Mouse (Mus musculus) forebrain, embryonic 10.5 days (tissue): ENCODE measurements around the gene Smarce1. TPM values are rescaled to one million over a fixed set of nuclear protein-coding genes. Genes with fewer than 3 reads are reported as not detected.

ENCODE experiments used
- DNase-seq: peaks from one replicate; pipeline ENCODE4 v3.0.0-alpha.2; 2017; ENCODE audit warnings: low spot score; ENCODE audit errors: extremely low spot score
- H3K27ac ChIP-seq: fragments of 300-500 bp; sonication (generic); 2 replicates; pipeline ENCODE4 v1.5.1; 2016; ENCODE audit warnings: mild to moderate bottlenecking
- H3K27me3 ChIP-seq: fragments of 300-500 bp; sonication (generic); 2 replicates; pipeline ENCODE4 v1.6.1; 2016; ENCODE audit warnings: mild to moderate bottlenecking; ENCODE audit not compliant: poor library complexity, severe bottlenecking
- H3K36me3 ChIP-seq: fragments of 300-500 bp; sonication (generic); replicated peaks from 2 replicates; pipeline ENCODE4 v1.6.1; 2016; ENCODE audit warnings: mild to moderate bottlenecking, moderate library complexity
- H3K4me1 ChIP-seq: fragments of 300-500 bp; sonication (generic); 2 replicates; pipeline ENCODE4 v1.6.1; 2016
- H3K4me3 ChIP-seq: fragments of 300-500 bp; sonication (generic); 2 replicates; pipeline ENCODE4 v1.5.1; 2016; ENCODE audit warnings: mild to moderate bottlenecking, moderate library complexity
- H3K9me3 ChIP-seq: fragments of 300-500 bp; sonication (generic); 2 replicates; pipeline ENCODE4 v1.6.1; 2016; ENCODE audit warnings: mild to moderate bottlenecking, moderate library complexity
- WGBS: fragments of 180-500 bp; shearing (Covaris S2); methylation state at CpG from one replicate; pipeline ENCODE4 v1.1.7; 2016; 5-methylcytosine and 5-hydroxymethylcytosine counted together
- polyA plus RNA-seq: library from polyadenylated mRNA; unstranded; fragments of >200 nt; fragmentation: Nextera tagmentation; extraction: Ambion mirVana; gene quantifications from 2 replicates; pipeline ENCODE4 v1.2.1, GENCODE M21; 2016

The Smarce1 gene
- polyA plus RNA-seq, 1 experiment from 2014 or later = 322 TPM

DNA sequence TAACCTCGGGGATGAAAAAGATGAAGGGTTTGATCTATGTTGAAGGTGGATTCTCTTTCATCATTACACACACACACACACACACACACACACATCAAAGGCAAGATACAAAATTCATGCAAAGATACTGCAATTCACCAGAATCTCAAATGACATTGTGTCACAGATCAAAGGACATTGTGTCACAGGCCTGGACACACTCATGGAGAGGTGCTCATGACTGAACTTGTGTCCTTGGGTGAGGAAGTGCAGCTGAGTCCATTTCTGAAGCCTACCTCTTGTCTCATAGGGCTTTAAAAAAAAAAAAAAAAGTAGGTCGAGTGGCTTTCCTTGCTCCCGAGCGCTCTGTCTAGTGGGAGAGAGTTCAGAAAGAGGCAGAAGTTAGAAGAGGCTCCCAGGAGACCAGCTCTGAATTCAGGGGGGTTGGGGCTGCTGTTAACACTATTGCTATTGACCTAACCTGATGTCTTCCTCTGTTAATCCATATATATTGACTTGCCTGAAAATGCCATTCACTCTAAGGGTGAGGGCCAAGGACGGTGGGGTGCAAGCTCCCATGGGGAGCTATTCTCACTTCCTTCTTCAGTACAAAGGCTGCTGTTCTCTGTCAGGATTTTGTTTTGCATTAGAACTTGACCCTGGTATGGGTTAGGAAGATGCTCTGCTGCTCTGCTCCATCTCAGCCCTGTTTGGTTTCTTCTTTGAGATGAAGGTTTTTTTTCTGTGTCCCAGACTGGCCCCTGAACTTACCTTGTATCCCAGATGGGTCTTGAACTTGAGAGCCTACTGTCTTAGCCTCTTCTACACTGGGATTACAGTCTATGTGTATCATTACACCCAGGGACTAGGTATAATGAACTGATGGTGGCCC lies 53.5 kb downstream of the Smarce1 start:
- Histone ChIP-seq H3K27ac (no peak overlapping the region), H3K4me1 (no peaks in the 10 kb centered on the region), H3K27me3 (no peaks in the 10 kb centered on the region), H3K4me3 (no peak overlapping the region), H3K9me3 (no peaks in the 10 kb centered on the region), H3K36me3 (no peaks in the 10 kb centered on the region)
- 76% methylated on average over 5 of the region's 5 CpGs for WGBS
- DNase-seq = no peak

- Histone ChIP-seq H3K27me3 (no peaks in the 10 kb centered on the region), H3K9me3 (no peaks in the 10 kb centered on the region), H3K36me3 (no peaks in the 10 kb centered on the region), H3K4me3 (no peak overlapping the region), H3K4me1 (peaks cover 7% of the 10 kb centered on the region), H3K27ac (no peak overlapping the region)
- no peak for DNase-seq
- WGBS = 88% methylated on average over 4 of the region's 4 CpGs
Observed at GRCm38 (mm10) chr11:99172002-99172401, 58.8 kb downstream of the Smarce1 start.

DNA sequence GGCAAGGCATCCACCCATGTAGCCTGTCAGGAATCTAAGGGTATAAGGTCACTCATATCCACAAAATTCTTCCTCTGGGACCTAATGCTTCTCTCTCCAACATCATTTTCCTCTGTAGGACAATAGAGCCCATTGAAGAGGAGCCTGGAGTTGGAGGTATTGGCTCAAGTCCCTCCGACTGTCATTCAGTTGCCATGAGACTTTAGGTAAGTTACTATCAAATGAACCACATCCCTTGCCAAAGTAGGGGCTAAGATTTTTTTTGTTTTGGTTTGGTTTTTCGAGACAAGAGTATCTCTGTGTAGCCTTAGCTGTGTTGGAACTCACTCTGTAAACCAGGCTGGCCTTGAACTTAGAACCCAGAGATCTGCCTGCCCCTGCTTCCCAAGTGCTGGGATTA lies 59.4 kb downstream of the Smarce1 start:
- Histone ChIP-seq H3K27ac (no peak overlapping the region), H3K27me3 (no peaks in the 10 kb centered on the region), H3K9me3 (no peaks in the 10 kb centered on the region), H3K4me1 (peaks cover 7% of the 10 kb centered on the region), H3K36me3 (no peaks in the 10 kb centered on the region), H3K4me3 (no peak overlapping the region)
- DNase-seq = no peak
- WGBS = 83% methylated on average over 2 of the region's 2 CpGs

- no peak for DNase-seq
- Histone ChIP-seq H3K27ac (no peak overlapping the region), H3K4me3 (no peak overlapping the region), H3K27me3 (no peaks in the 10 kb centered on the region), H3K36me3 (no peaks in the 10 kb centered on the region), H3K9me3 (no peaks in the 10 kb centered on the region), H3K4me1 (peaks cover 7% of the 10 kb centered on the region)
- 86% methylated on average over 12 of the region's 12 CpGs for WGBS
Observed at GRCm38 (mm10) chr11:99170547-99171267, 60.1 kb downstream of the Smarce1 start.

GRCm38 (mm10) chr11:99170005-99170404 lies 60.8 kb downstream of the Smarce1 start:
- Histone ChIP-seq H3K4me1 (peaks cover 7% of the 10 kb centered on the region), H3K27me3 (no peaks in the 10 kb centered on the region), H3K9me3 (no peaks in the 10 kb centered on the region), H3K36me3 (no peaks in the 10 kb centered on the region), H3K4me3 (no peak overlapping the region), H3K27ac (no peak overlapping the region)
- 91% methylated on average over 6 of the region's 6 CpGs for WGBS
- DNase-seq = no peak

GRCm38 (mm10) chr11:99169438-99169837 lies 61.4 kb downstream of the Smarce1 start:
- DNase-seq = no peak
- Histone ChIP-seq H3K27ac (no peak overlapping the region), H3K9me3 (no peaks in the 10 kb centered on the region), H3K4me3 (no peak overlapping the region), H3K4me1 (peaks cover 7% of the 10 kb centered on the region), H3K36me3 (no peaks in the 10 kb centered on the region), H3K27me3 (no peaks in the 10 kb centered on the region)
- 93% methylated on average over 2 of the region's 2 CpGs for WGBS

DNA sequence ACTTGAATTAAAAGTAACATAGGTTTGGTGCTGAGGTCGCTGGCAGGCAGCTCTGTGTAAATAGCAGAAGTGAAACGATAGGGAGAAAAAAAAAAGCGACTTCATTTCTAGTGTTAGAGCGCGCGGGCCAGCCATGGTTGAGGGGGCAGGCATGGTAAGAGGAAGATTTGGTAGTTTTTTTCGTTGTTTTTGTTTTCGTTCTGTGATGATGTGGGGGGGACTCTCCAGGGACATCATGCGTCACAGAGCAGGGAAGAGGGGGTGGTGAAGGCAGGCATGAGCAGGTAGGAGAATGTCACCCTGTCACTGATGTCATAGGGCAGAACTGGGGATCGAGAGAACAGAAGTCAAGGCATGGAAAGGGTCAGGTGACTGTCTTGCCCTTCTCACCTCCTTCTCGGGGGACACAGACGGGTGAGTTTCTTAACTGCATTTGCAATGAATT lies 62.8 kb downstream of the Smarce1 start:
- Histone ChIP-seq H3K27ac (no peak overlapping the region), H3K4me3 (no peak overlapping the region), H3K9me3 (no peaks in the 10 kb centered on the region), H3K36me3 (no peaks in the 10 kb centered on the region), H3K4me1 (peaks cover 7% of the 10 kb centered on the region), H3K27me3 (no peaks in the 10 kb centered on the region)
- DNase-seq = no peak
- WGBS = 81% methylated on average over 12 of the region's 12 CpGs

DNA sequence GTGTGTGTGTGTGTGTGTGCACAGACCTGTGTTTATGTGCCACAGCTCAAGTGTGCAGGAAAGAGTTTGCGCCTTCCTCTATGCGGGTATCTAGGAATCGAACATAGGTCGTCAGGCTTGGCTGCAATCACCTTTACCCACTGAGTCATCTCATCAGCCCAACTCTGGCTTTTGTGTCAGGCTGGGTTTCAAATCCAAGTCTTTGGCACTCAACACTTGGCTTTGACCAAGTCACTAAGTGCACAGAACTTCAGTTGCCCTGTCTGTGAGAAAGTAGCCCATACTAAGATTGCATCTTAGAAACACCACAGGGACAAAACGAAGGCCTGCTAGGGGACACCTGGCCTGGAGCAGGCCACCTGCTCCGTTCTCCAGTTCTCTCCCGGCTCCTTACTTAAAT lies 63.2 kb downstream of the Smarce1 start:
- Histone ChIP-seq H3K4me3 (no peak overlapping the region), H3K4me1 (peaks cover 7% of the 10 kb centered on the region), H3K27ac (no peak overlapping the region), H3K36me3 (no peaks in the 10 kb centered on the region), H3K27me3 (no peaks in the 10 kb centered on the region), H3K9me3 (no peaks in the 10 kb centered on the region)
- no peak for DNase-seq
- WGBS = 90% methylated on average over 7 of the region's 7 CpGs

DNA sequence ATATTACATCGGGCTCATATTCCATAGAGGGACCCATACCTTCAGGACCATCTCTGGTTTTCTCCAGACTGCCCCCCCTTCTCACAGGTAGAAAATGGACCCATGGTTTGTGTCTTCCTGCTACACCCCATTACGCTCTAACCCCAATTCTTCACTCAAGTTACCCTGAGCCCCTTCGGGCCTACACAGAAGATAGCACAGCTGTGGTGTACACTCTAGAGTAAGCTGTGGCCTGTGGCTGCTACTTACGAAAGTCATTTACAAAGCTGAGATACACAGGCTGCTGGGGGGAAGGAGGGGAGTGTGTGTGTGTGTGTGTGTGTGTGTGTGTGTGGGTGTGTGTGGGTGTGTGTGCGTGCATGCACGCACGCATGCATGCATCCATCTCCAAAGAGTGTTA lies 64.6 kb downstream of the Smarce1 start:
- H3K27me3 ChIP-seq = no peaks in the 10 kb centered on the region
- H3K4me3 ChIP-seq = no peak overlapping the region
- H3K9me3 ChIP-seq = no peaks in the 10 kb centered on the region
- DNase-seq = no peak
- no peaks in the 10 kb centered on the region for H3K36me3 ChIP-seq
- peaks cover 13% of the 10 kb centered on the region for H3K4me1 ChIP-seq
- H3K27ac ChIP-seq = no peak overlapping the region
- 95% methylated on average over 7 of the region's 7 CpGs for WGBS

DNA sequence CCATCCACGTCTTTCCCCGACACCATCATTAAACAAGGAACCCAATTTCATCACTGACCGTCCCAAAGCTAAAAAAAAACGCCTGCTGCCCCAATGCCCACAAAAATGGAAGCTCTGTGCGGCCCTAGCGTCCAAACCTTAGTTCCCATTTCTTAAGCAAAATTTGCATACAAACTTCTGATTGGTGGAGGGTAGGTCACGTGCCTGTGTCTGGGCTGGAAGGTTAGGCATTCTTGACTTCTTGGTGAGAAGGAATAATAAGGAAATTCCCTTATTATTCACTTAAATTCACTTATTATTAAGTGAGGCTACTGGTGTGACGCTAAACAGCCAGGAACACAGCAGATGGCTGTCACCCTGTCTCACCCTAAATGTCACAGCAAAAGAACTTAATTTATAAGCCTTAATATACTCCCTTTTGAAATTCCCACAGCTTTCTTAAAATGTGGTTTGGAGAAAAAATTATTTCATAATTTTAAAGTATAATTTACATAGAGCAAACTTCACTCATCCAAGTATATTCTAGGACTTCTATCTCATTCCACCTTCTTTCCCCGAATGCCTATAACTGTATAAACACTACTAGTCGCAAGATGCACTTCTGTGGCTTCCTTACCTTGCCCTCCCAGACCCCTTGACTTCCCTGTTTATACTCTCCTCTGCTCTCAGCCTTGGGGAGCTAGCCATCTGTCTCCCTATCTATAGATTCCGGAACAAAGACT lies 65.6 kb downstream of the Smarce1 start:
- H3K36me3 ChIP-seq = no peaks in the 10 kb centered on the region
- no peak for DNase-seq
- WGBS = 80% methylated on average over 11 of the region's 11 CpGs

GRCm38 (mm10) chr11:99162972-99163686 lies 67.7 kb downstream of the Smarce1 start:
- Histone ChIP-seq H3K4me3 (no peak overlapping the region), H3K4me1 (peaks cover 8% of the 10 kb centered on the region), H3K9me3 (no peaks in the 10 kb centered on the region), H3K36me3 (no peaks in the 10 kb centered on the region), H3K27me3 (no peaks in the 10 kb centered on the region), H3K27ac (no peak overlapping the region)
- 81% methylated on average over 10 of the region's 10 CpGs for WGBS
- DNase-seq = no peak

More for the DNA sequence above, 65.6 kb downstream of the Smarce1 start:
- Histone ChIP-seq H3K27me3 (no peaks in the 10 kb centered on the region), H3K4me3 (no peak overlapping the region), H3K4me1 (peaks cover 14% of the 10 kb centered on the region), H3K9me3 (no peaks in the 10 kb centered on the region), H3K27ac (no peak overlapping the region)

DNA sequence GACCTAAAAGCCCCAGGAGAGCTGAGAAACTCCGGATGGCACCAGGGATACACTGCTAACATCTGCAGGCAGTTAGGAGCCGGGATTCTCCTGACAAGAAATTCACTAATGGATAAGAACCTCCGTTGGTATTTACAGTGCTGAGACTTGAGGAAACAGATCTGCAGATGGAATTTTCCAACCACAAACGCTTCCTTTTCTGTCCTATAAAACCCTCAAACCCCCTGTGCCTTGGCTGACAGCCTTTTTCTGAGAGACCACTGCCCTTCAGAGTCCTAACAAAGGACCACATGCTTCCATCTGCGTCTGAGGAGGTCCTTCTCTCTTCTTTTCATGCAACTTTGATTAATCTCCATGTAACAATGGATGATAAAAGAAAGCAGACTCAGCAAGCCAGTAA lies 69.2 kb downstream of the Smarce1 start:
- no peaks in the 10 kb centered on the region for H3K9me3 ChIP-seq
- 56% methylated on average over 5 of the region's 5 CpGs for WGBS
- peaks cover 7% of the 10 kb centered on the region; the same call in 1 of the 2 replicates for H3K4me1 ChIP-seq
- no peak for DNase-seq
- H3K27me3 ChIP-seq = no peaks in the 10 kb centered on the region
- H3K36me3 ChIP-seq = no peaks in the 10 kb centered on the region
- H3K4me3 ChIP-seq = no peak overlapping the region
- H3K27ac ChIP-seq = no peak overlapping the region
